Mouse (Mus musculus): ENCODE measurements around the gene H2-DMa.

The H2-DMa gene

DNA sequence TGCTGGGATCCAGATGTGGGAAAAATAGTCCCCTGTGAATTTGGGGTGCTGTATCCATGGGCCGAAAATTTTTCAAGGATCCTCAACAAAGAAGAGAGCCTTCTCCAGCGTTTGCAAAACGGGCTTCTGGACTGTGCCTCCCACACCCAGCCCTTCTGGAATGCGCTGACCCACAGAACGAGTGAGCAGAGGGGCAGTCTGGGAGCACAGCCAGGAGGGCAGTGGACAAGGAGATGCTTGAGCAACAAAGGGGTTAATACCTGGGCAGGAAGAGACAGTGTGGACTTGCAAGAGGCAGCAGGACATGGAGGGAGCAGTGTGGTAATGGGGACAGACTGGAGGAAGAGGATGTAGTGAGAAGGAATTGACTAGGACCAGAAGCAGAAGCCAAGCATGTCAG is 36.2 kb downstream of the H2-DMa start:
- ATAC-seq (ENCODE audit: low TSS enrichment) = no peak

- ATAC-seq (ENCODE audit: low TSS enrichment) = no peak
Observed at GRCm38 (mm10) chr17:34164202-34164895, 45.0 kb downstream of the H2-DMa start.

GRCm38 (mm10) chr17:34165033-34165730 is 45.8 kb downstream of the H2-DMa start:
- no peak for ATAC-seq (ENCODE audit: low TSS enrichment)

DNA sequence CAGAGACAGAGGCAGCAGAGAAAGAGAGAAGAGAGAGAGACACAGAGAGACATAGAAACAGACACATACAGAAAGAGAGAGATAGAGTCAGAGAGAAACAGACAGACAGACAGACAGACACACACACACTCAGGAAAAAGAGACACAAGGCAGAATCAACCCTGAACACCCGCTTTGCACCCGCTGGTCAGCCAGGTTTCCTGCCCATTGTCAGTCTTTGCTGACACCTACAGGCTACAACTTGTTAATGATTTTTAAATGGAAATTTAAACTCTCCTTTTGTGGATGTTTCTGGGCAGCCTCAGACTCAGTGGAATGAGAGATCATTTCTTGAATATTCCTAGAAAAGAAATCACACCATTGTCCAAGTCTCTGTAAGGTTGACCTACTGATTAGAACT is 49.9 kb downstream of the H2-DMa start:
- ATAC-seq (ENCODE audit: low TSS enrichment) = no peak

GRCm38 (mm10) chr17:34170487-34170876 is 51.1 kb downstream of the H2-DMa start:
- no peak for ATAC-seq (ENCODE audit: low TSS enrichment)

DNA sequence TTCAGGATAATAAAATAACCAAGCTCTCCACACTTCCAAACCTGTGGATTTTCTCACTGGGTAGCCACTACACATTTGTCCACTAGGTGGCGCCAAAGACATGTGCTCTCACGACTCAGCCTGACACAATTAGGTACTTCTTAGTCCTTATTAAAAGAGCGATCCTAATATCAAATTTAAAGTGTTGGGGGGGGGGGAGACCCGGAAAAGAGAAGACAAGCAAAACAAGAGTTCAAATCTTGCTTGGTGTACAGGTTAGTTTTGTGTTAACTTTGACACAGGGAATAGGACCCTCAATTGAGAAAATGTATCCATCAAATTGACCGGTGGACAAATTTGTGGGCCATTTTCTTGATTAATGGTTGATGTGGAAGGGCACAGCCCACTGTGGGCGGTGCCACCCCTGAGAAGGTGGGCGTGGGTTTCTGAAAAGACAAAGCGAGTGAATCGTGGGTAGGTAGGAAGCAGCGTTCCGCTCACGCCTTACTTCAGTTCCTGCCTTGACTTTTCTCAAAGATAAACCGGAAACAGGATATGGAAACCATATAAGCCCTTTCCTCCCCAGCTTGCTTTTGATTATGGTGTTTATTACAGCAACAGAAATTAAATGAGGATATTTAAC is 51.6 kb downstream of the H2-DMa start:
- ATAC-seq (ENCODE audit: low TSS enrichment) = no peak; the same call in 1 of the 2 replicates

GRCm38 (mm10) chr17:34172528-34172927 is 53.2 kb downstream of the H2-DMa start:
- ATAC-seq (ENCODE audit: low TSS enrichment) = no peak

GRCm38 (mm10) chr17:34174075-34174474 is 54.7 kb downstream of the H2-DMa start:
- no peak for ATAC-seq (ENCODE audit: low TSS enrichment)

GRCm38 (mm10) chr17:34177179-34177578 is 57.8 kb downstream of the H2-DMa start:
- no peak for ATAC-seq (ENCODE audit: low TSS enrichment)

GRCm38 (mm10) chr17:34179019-34179418 is 59.7 kb downstream of the H2-DMa start:
- no peak for ATAC-seq (ENCODE audit: low TSS enrichment)

DNA sequence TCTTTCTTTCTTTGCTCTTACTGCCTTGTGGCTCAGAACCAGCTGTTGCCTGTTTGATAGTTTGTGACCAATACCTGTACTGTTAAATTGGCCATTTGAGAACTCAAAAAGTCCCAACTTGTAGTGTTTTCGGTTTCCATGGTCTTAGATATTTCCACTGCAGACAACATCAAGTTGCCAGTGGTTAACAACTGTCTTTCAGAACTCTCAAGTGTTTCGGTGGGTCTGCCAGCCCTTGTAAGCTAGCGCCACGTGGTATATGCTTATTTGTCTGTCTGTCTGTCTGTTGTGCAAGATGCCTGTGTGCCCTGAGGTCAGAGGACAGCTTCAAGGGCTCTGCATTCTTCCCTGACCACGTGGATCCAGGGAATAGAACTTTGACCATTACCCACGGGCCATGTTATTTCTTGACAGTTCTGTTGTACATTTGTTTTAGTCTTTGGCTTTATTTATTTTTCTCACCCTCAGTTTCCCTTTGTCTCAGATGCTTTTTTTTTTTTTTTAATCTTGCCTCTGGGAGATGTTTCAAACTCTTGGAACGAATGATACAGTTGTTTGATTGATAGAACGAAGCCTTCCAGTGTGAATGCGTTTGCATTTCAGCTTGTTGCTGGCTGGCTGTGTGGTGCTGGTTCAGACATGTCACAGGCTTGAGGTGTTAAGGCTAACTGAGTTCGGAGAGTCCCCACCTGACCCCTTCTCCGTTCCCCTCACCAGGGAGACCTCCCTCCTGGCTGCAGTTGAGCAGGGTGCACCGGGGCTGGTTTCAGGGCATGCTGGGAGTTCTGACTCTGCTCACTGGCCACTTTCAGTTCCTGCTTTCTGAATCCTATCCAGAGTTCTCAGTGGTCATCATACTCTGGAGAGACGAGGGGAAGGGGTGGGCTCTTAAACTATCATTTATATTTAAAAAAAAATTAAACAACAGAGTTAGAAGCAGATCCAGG is 60.8 kb downstream of the H2-DMa start:
- ATAC-seq (ENCODE audit: low TSS enrichment) = no peak

- ATAC-seq (ENCODE audit: low TSS enrichment) = no peak
Observed at GRCm38 (mm10) chr17:34183564-34184219, 64.4 kb downstream of the H2-DMa start.

- ATAC-seq (ENCODE audit: low TSS enrichment) = no peak
Observed at GRCm38 (mm10) chr17:34185526-34185925, 66.2 kb downstream of the H2-DMa start.

DNA sequence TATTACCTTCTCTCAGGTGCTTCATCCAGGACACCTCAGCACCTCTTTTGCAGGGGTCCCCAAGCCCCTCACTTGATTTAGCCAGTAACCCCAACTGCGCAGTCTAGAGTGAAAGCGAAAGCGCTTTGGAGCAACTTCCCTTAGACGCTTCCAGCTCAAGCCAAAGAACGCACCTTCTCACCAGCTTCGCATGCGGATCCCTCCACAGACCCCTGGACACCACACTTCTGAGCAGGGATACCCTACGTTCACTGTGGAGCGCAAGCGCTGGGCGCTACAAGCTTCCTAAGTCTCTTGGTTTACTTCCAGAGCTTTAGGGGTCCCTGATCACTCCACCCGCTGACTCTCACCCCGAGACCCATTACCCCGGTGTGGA is 67.5 kb downstream of the H2-DMa start:
- peak; percentile 18; the same call in 1 of the 2 replicates for ATAC-seq (ENCODE audit: low TSS enrichment)

- ATAC-seq (ENCODE audit: low TSS enrichment) = peak; percentile 93
Observed at GRCm38 (mm10) chr17:34187261-34187916, 68.0 kb downstream of the H2-DMa start, which contains the start of the genes Tap1 and Psmb9. Tap1 (plus strand) TSS chr17:34187553. Psmb9 (minus strand) TSS chr17:34187764.

DNA sequence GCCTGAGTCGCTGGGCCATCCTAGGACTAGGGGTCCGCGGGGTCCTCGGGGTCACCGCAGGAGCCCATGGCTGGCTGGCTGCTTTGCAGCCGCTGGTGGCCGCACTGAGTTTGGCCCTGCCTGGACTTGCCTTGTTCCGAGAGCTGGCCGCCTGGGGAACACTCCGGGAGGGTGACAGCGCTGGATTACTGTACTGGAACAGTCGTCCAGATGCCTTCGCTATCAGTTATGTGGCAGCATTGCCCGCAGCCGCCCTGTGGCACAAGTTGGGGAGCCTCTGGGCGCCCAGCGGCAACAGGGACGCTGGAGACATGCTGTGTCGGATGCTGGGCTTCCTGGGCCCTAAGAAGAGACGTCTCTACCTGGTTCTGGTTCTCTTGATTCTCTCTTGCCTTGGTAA is 68.7 kb downstream of the H2-DMa start:
- no peak; the same call in 1 of the 2 replicates for ATAC-seq (ENCODE audit: low TSS enrichment)
